Mouse (Mus musculus) granulocyte monocyte progenitor cell, adult 5-6 weeks (primary cell): ENCODE measurements around the gene Slc35e1. TPM values are rescaled to one million over a fixed set of nuclear protein-coding genes. Genes with fewer than 3 reads are reported as not detected.

Experiments
- total RNA-seq, 2 experiments: library from RNA; stranded (forward) in 1 of 2; stranded (reverse) in 1 of 2; fragments of 200-712, 200-1000 nt in 1 of 2; fragments of >200 nt in 1 of 2; fragmentation: Nextera tagmentation in 1 of 2; gene quantifications; 2 replicates each; pipeline ENCODE4 v1.2.3; 2014 to 2017

Slc35e1 gene
- total RNA-seq, 2 experiments from 2014 or later, result 31.0 to 52.6 TPM

Other genes with a start within 250 kb of the Slc35e1 start
- gene Gm10282, start 187.4 kb downstream of the Slc35e1 start, total RNA-seq (2014; fragmentation: Nextera tagmentation), result 29.7 and 33.2 TPM in 2 replicates
- gene Gm10282, start 187.4 kb downstream of the Slc35e1 start, total RNA-seq (2017), result 67.4 and 74.9 TPM in 2 replicates
- 1.9 and 5.5 TPM in 2 replicates for gene Klf2, start 173.6 kb downstream of the Slc35e1 start, total RNA-seq (2014; fragmentation: Nextera tagmentation)
- 2.8 and 3.2 TPM in 2 replicates for gene Klf2, start 173.6 kb downstream of the Slc35e1 start, total RNA-seq (2017)
- 58.3 and 64.3 TPM in 2 replicates for gene Eps15l1, start 71.2 kb downstream of the Slc35e1 start, total RNA-seq (2014; fragmentation: Nextera tagmentation)
- 34.8 and 38.6 TPM in 2 replicates for gene Eps15l1, start 71.2 kb downstream of the Slc35e1 start, total RNA-seq (2017)
- gene Calr3, start 48.7 kb downstream of the Slc35e1 start, total RNA-seq (2014; fragmentation: Nextera tagmentation), result 0.34 and 1.5 TPM in 2 replicates
- gene Calr3, start 48.7 kb downstream of the Slc35e1 start, total RNA-seq (2017), result 2.2 and 4.7 TPM in 2 replicates
- gene 1700030K09Rik, start 48.7 kb downstream of the Slc35e1 start, total RNA-seq (2014; fragmentation: Nextera tagmentation), result 3.6 and 6.4 TPM in 2 replicates
- gene 1700030K09Rik, start 48.7 kb downstream of the Slc35e1 start, total RNA-seq (2017), result 6.1 and 7.1 TPM in 2 replicates
- gene Cherp, start 17.4 kb downstream of the Slc35e1 start, total RNA-seq (2014; fragmentation: Nextera tagmentation), result 88.2 and 110 TPM in 2 replicates
- 13.3 and 27.7 TPM in 2 replicates for gene Cherp, start 17.4 kb downstream of the Slc35e1 start, total RNA-seq (2017)
- gene Med26, start 55.7 kb upstream of the Slc35e1 start, total RNA-seq (2014; fragmentation: Nextera tagmentation), result 10.9 and 16.1 TPM in 2 replicates
- gene Med26, start 55.7 kb upstream of the Slc35e1 start, total RNA-seq (2017), result 6.2 and 6.9 TPM in 2 replicates
- 34.6 and 41.1 TPM in 2 replicates for gene Smim7, start 78.5 kb upstream of the Slc35e1 start, total RNA-seq (2014; fragmentation: Nextera tagmentation)
- 30.0 and 46.5 TPM in 2 replicates for gene Smim7, start 78.5 kb upstream of the Slc35e1 start, total RNA-seq (2017)
- 1.7 and 2.0 TPM in 2 replicates for gene Tmem38a, start 79.4 kb upstream of the Slc35e1 start, total RNA-seq (2014; fragmentation: Nextera tagmentation)
- 0.09 and 0.21 TPM in 2 replicates for gene Tmem38a, start 79.4 kb upstream of the Slc35e1 start, total RNA-seq (2017)
- gene Nwd1, start 154.1 kb upstream of the Slc35e1 start, total RNA-seq (2014; fragmentation: Nextera tagmentation), result 7.5 and 8.4 TPM in 2 replicates
- 3.8 and 4.7 TPM in 2 replicates for gene Nwd1, start 154.1 kb upstream of the Slc35e1 start, total RNA-seq (2017)
- gene Sin3b, start 230.7 kb upstream of the Slc35e1 start, total RNA-seq (2014; fragmentation: Nextera tagmentation), result 96.1 and 104 TPM in 2 replicates
- gene Sin3b, start 230.7 kb upstream of the Slc35e1 start, total RNA-seq (2017), result 77.1 and 85.0 TPM in 2 replicates